ENCODE assay signal across 7 mouse cellular contexts in the genomic region with DNA sequence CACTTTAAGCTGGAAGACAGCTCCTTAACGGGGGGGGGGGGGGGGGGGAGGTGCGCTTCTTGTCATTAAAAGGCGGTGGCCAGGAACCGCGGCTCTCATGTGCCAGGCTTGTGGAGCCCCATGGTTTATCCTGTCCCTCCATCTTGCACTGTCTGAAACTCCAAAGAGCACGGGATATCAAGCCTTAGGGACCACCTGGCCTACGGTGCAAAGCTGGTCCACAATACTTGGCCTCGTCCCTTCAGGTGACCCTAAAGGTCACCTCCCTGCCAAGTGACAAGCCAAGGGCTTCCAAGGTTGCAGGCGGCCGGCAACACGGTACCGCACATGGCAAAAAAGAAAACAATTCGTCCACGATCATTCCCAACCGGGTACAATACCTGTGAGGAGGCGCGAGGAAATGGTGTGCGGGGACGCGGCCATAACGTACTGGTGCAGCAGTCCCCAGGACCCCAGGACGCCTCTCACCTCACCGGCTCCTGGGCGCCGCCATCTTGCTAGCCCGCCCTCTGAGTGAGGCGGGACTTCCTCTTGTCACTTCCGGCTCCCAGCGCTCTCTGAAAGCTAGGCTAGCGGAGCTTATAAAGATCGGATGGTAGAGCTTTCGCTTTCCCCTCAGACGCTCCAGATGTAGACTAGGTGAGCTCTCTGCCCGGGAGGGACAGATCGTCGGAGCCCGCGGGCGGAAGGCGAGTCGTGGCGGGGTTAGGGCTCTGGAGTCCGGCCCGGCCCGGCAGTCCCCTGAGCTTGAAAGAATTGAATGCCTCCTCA. TPM values are rescaled to one million over a fixed set of nuclear protein-coding genes. Genes with fewer than 3 reads are reported as not detected.
DNase-seq lines count a peak whose midpoint lies in the region; ATAC-seq lines count a peak whose summit lies in the region.

A gene (minus strand): TSS at position 513 of the 771 bp plus-strand sequence.

- ATAC-seq in granulocyte monocyte progenitor cell, adult 5-6 weeks (replicated peaks; ENCODE audit: poor library complexity, severe bottlenecking), result peak; percentile 98
- ATAC-seq in midbrain, embryonic 13.5 days, result peak; percentile 95

- H3K4me2 ChIP-seq in midbrain, embryonic 13.5 days (replicated peaks), result peak within 1 kb of the TSS; percentile 64

- peak within 1 kb of the TSS; percentile 82 for H3K9ac ChIP-seq in midbrain, embryonic 13.5 days (replicated peaks)

- H3K36me3 ChIP-seq in embryonic facial prominence, embryonic 10.5 days (replicated peaks), result peaks cover 23% of the 10 kb centered on the region
- H3K36me3 ChIP-seq in limb, embryonic 10.5 days, result peaks cover 23% of the 10 kb centered on the region
- peaks cover 13% of the 10 kb centered on the region; the same call in 1 of the 2 replicates for H3K36me3 ChIP-seq in midbrain, embryonic 13.5 days

- WGBS in embryonic facial prominence, embryonic 10.5 days, result under 1% methylated on average over 45 of the region's 45 CpGs
- WGBS in limb, embryonic 10.5 days, result under 1% methylated on average over 45 of the region's 45 CpGs
- under 1% methylated on average over 45 of the region's 45 CpGs for WGBS in midbrain, embryonic 13.5 days

- DNase-seq in adrenal gland, postnatal 10 days, result peak; percentile 93
- DNase-seq in embryonic facial prominence, embryonic 10.5 days (ENCODE audit: low spot score), result peak; percentile 89
- DNase-seq in kidney, adult 11 months, result peak; percentile 85
- DNase-seq in limb, embryonic 10.5 days (ENCODE audit: low spot score), result peak; percentile 88
- DNase-seq in spleen, adult 12 weeks (ENCODE audit: low spot score), result peak; percentile 75

- H3K4me1 ChIP-seq in embryonic facial prominence, embryonic 10.5 days, result peaks cover 21% of the 10 kb centered on the region
- peaks cover 16% of the 10 kb centered on the region for H3K4me1 ChIP-seq in limb, embryonic 10.5 days
- peaks cover 21% of the 10 kb centered on the region for H3K4me1 ChIP-seq in midbrain, embryonic 13.5 days (replicated peaks)

- H3K9me3 ChIP-seq in embryonic facial prominence, embryonic 10.5 days, result no peaks in the 10 kb centered on the region
- H3K9me3 ChIP-seq in limb, embryonic 10.5 days (replicated peaks), result no peaks in the 10 kb centered on the region
- no peaks in the 10 kb centered on the region for H3K9me3 ChIP-seq in midbrain, embryonic 13.5 days

- H3K27ac ChIP-seq in embryonic facial prominence, embryonic 10.5 days (replicated peaks), result peak within 1 kb of the TSS; percentile 88
- H3K27ac ChIP-seq in limb, embryonic 10.5 days, result peak within 1 kb of the TSS; percentile 93
- peak within 1 kb of the TSS; percentile 89 for H3K27ac ChIP-seq in midbrain, embryonic 13.5 days

- peak within 1 kb of the TSS; percentile 72 for H3K4me3 ChIP-seq in embryonic facial prominence, embryonic 10.5 days
- H3K4me3 ChIP-seq in limb, embryonic 10.5 days, result peak within 1 kb of the TSS; percentile 82
- H3K4me3 ChIP-seq in midbrain, embryonic 13.5 days (replicated peaks), result peak within 1 kb of the TSS; percentile 73

- H3K27me3 ChIP-seq in embryonic facial prominence, embryonic 10.5 days (replicated peaks; ENCODE audit: low read depth, poor library complexity, severe bottlenecking), result no peaks in the 10 kb centered on the region
- H3K27me3 ChIP-seq in limb, embryonic 10.5 days (ENCODE audit: low read depth, poor library complexity, severe bottlenecking), result no peaks in the 10 kb centered on the region
- H3K27me3 ChIP-seq in midbrain, embryonic 13.5 days, result no peaks in the 10 kb centered on the region

RNA-seq across cellular contexts. Expression of the gene that starts here (rescaled TPM):
- total RNA-seq in adrenal gland, postnatal 10 days (2021), result 10 to 100 TPM; 32.2 to 38.3 TPM
- polyA plus RNA-seq in embryonic facial prominence, embryonic 10.5 days (2016; fragmentation: Nextera tagmentation; extraction: Ambion mirVana), result 30.9 and 31.2 TPM in 2 replicates
- 18.4 and 22.0 TPM in 2 replicates for total RNA-seq in granulocyte monocyte progenitor cell, adult 5-6 weeks (2014; fragmentation: Nextera tagmentation)
- total RNA-seq in granulocyte monocyte progenitor cell, adult 5-6 weeks (2017), result 19.7 and 29.1 TPM in 2 replicates
- polyA plus RNA-seq in limb, embryonic 10.5 days (2016; fragmentation: Nextera tagmentation; extraction: Ambion mirVana), result 30.8 and 32.3 TPM in 2 replicates
- 22.3 and 25.5 TPM in 2 replicates for polyA plus RNA-seq in midbrain, embryonic 13.5 days (2015; fragmentation: Nextera tagmentation; extraction: Ambion mirVana)

Comparison
In these comparisons a context has a peak if more than half of its experiments do, and no peak if none do; other contexts are left out.
1. Peak in every context shown above with its lines: DNase-seq, ATAC-seq, H3K4me3 ChIP-seq and H3K27ac ChIP-seq.